Mouse (Mus musculus): ENCODE data around the gene Wdr91. TPM values are rescaled to one million over a fixed set of nuclear protein-coding genes. Genes with fewer than 3 reads are reported as not detected.

Gene Wdr91
- polyA plus RNA-seq, 1 experiment from 2014 or later = 10.3 TPM

- WGBS = 93% methylated on average over 6 of the region's 6 CpGs
- Histone ChIP-seq H3K4me3 (ENCODE audit: low read depth, low read length) (no peak overlapping the region), H3K9ac (ENCODE audit: low read length) (no peak overlapping the region), H3K27ac (replicated peaks; ENCODE audit: low read depth, low read length) (no peak overlapping the region), H3K27me3 (ENCODE audit: control insufficient read depth, insufficient read depth, low read length) (no peaks in the 10 kb centered on the region), H3K36me3 (ENCODE audit: control insufficient read depth, insufficient read depth, low read length) (peaks cover 7% of the 10 kb centered on the region), H3K9me3 (ENCODE audit: control insufficient read depth, low read length) (no peaks in the 10 kb centered on the region), H3K4me1 (ENCODE audit: control insufficient read depth, insufficient read depth, low read length) (no peaks in the 10 kb centered on the region), H3K4me2 (ENCODE audit: low read depth, severe bottlenecking) (no peak overlapping the region)
- DNase-seq (ENCODE audit: low spot score) (no peak), ATAC-seq (ENCODE audit: insufficient number of reproducible peaks, low FRiP score, low TSS enrichment, low read depth) (no peak; the same call in 1 of the 2 replicates)
Measured at GRCm38 (mm10) chr6:34887131-34887850, 23.4 kb downstream of the Wdr91 start.

- no peaks in the 10 kb centered on the region; the same call in 1 of the 2 replicates for H3K36me3 ChIP-seq (ENCODE audit: control insufficient read depth, insufficient read depth, low read length)
- no peak for DNase-seq (ENCODE audit: low spot score)
- no peak overlapping the region for H3K9ac ChIP-seq (ENCODE audit: low read length)
- WGBS = 84% methylated on average over 7 of the region's 7 CpGs
- H3K9me3 ChIP-seq (ENCODE audit: control insufficient read depth, low read length) = no peaks in the 10 kb centered on the region
- no peaks in the 10 kb centered on the region for H3K27me3 ChIP-seq (ENCODE audit: control insufficient read depth, insufficient read depth, low read length)
- no peak for ATAC-seq (ENCODE audit: insufficient number of reproducible peaks, low FRiP score, low TSS enrichment, low read depth)
- H3K4me2 ChIP-seq (ENCODE audit: low read depth, severe bottlenecking) = no peak overlapping the region
- H3K4me1 ChIP-seq (ENCODE audit: control insufficient read depth, insufficient read depth, low read length) = no peaks in the 10 kb centered on the region
- H3K27ac ChIP-seq (replicated peaks; ENCODE audit: low read depth, low read length) = no peak overlapping the region
- H3K4me3 ChIP-seq (ENCODE audit: low read depth, low read length) = no peak overlapping the region
Measured at GRCm38 (mm10) chr6:34884724-34885123, 26.0 kb downstream of the Wdr91 start.

- no peak for ATAC-seq (ENCODE audit: insufficient number of reproducible peaks, low FRiP score, low TSS enrichment, low read depth)
- Histone ChIP-seq H3K9ac (ENCODE audit: low read length) (no peak overlapping the region; the same call in 1 of the 2 replicates), H3K4me3 (ENCODE audit: low read depth, low read length) (no peak overlapping the region), H3K4me2 (ENCODE audit: low read depth, severe bottlenecking) (no peak overlapping the region), H3K27ac (replicated peaks; ENCODE audit: low read depth, low read length) (no peak overlapping the region), H3K36me3 (ENCODE audit: control insufficient read depth, insufficient read depth, low read length) (no peaks in the 10 kb centered on the region), H3K4me1 (ENCODE audit: control insufficient read depth, insufficient read depth, low read length) (peaks cover 8% of the 10 kb centered on the region), H3K27me3 (ENCODE audit: control insufficient read depth, insufficient read depth, low read length) (no peaks in the 10 kb centered on the region), H3K9me3 (ENCODE audit: control insufficient read depth, low read length) (no peaks in the 10 kb centered on the region)
- WGBS = 62% methylated on average over 6 of the region's 6 CpGs
- DNase-seq (ENCODE audit: low spot score) = no peak
Measured at GRCm38 (mm10) chr6:34879911-34880475, 30.7 kb downstream of the Wdr91 start.

GRCm38 (mm10) chr6:34879101-34879740 lies 31.5 kb downstream of the Wdr91 start:
- Histone ChIP-seq H3K4me1 (ENCODE audit: control insufficient read depth, insufficient read depth, low read length) (peaks cover 8% of the 10 kb centered on the region), H3K27me3 (ENCODE audit: control insufficient read depth, insufficient read depth, low read length) (no peaks in the 10 kb centered on the region), H3K9ac (ENCODE audit: low read length) (no peak overlapping the region), H3K9me3 (ENCODE audit: control insufficient read depth, low read length) (no peaks in the 10 kb centered on the region), H3K36me3 (ENCODE audit: control insufficient read depth, insufficient read depth, low read length) (no peaks in the 10 kb centered on the region), H3K4me2 (ENCODE audit: low read depth, severe bottlenecking) (no peak overlapping the region), H3K4me3 (ENCODE audit: low read depth, low read length) (no peak overlapping the region), H3K27ac (replicated peaks; ENCODE audit: low read depth, low read length) (no peak overlapping the region)
- WGBS = 87% methylated on average over 16 of the region's 16 CpGs
- no peak for ATAC-seq (ENCODE audit: insufficient number of reproducible peaks, low FRiP score, low TSS enrichment, low read depth)
- DNase-seq (ENCODE audit: low spot score) = no peak

GRCm38 (mm10) chr6:34877509-34878321 lies 33.0 kb downstream of the Wdr91 start, which contains the start of gene Cyren:
Gene Cyren, minus strand, starts transcription at chr6:34878060.
- peak within 1 kb of the TSS; percentile 89 for H3K9ac ChIP-seq (ENCODE audit: low read length)
- peak within 1 kb of the TSS; percentile 58 for H3K4me2 ChIP-seq (ENCODE audit: low read depth, severe bottlenecking)
- no peaks in the 10 kb centered on the region for H3K9me3 ChIP-seq (ENCODE audit: control insufficient read depth, low read length)
- peak within 1 kb of the TSS; percentile 81 for H3K27ac ChIP-seq (replicated peaks; ENCODE audit: low read depth, low read length)
- no peaks in the 10 kb centered on the region; the same call in 1 of the 2 replicates for H3K36me3 ChIP-seq (ENCODE audit: control insufficient read depth, insufficient read depth, low read length)
- no peaks in the 10 kb centered on the region for H3K27me3 ChIP-seq (ENCODE audit: control insufficient read depth, insufficient read depth, low read length)
- H3K4me1 ChIP-seq (ENCODE audit: control insufficient read depth, insufficient read depth, low read length) = peaks cover 8% of the 10 kb centered on the region
- DNase-seq (ENCODE audit: low spot score) = peak; percentile 92
- ATAC-seq (ENCODE audit: insufficient number of reproducible peaks, low FRiP score, low TSS enrichment, low read depth) = peak; percentile 88
- under 1% methylated on average over 56 of the region's 56 CpGs for WGBS
- H3K4me3 ChIP-seq (ENCODE audit: low read depth, low read length) = peak within 1 kb of the TSS; percentile 66

- no peak overlapping the region for H3K27ac ChIP-seq (replicated peaks; ENCODE audit: low read depth, low read length)
- 18% methylated on average over 2 of the region's 2 CpGs for WGBS
- no peaks in the 10 kb centered on the region for H3K27me3 ChIP-seq (ENCODE audit: control insufficient read depth, insufficient read depth, low read length)
- no peaks in the 10 kb centered on the region for H3K9me3 ChIP-seq (ENCODE audit: control insufficient read depth, low read length)
- H3K4me1 ChIP-seq (ENCODE audit: control insufficient read depth, insufficient read depth, low read length) = peaks cover 8% of the 10 kb centered on the region
- ATAC-seq (ENCODE audit: insufficient number of reproducible peaks, low FRiP score, low TSS enrichment, low read depth) (no peak), DNase-seq (ENCODE audit: low spot score) (no peak)
- H3K9ac ChIP-seq (ENCODE audit: low read length) = peak overlapping the region; percentile 89
- peak overlapping the region; percentile 58 for H3K4me2 ChIP-seq (ENCODE audit: low read depth, severe bottlenecking)
- no peaks in the 10 kb centered on the region; the same call in 1 of the 2 replicates for H3K36me3 ChIP-seq (ENCODE audit: control insufficient read depth, insufficient read depth, low read length)
- peak overlapping the region; percentile 66; the same call in 1 of the 2 replicates for H3K4me3 ChIP-seq (ENCODE audit: low read depth, low read length)
Measured at GRCm38 (mm10) chr6:34876835-34877156, 33.9 kb downstream of the Wdr91 start.

GRCm38 (mm10) chr6:34875966-34876834 lies 34.5 kb downstream of the Wdr91 start:
- DNase-seq (ENCODE audit: low spot score) (no peak), ATAC-seq (ENCODE audit: insufficient number of reproducible peaks, low FRiP score, low TSS enrichment, low read depth) (no peak)
- Histone ChIP-seq H3K9me3 (ENCODE audit: control insufficient read depth, low read length) (no peaks in the 10 kb centered on the region), H3K4me2 (ENCODE audit: low read depth, severe bottlenecking) (peak overlapping the region; percentile 58; the same call in 1 of the 2 replicates), H3K27me3 (ENCODE audit: control insufficient read depth, insufficient read depth, low read length) (no peaks in the 10 kb centered on the region), H3K4me3 (ENCODE audit: low read depth, low read length) (no peak overlapping the region), H3K4me1 (ENCODE audit: control insufficient read depth, insufficient read depth, low read length) (peaks cover 8% of the 10 kb centered on the region), H3K9ac (ENCODE audit: low read length) (peak overlapping the region; percentile 27; the same call in 1 of the 2 replicates), H3K27ac (replicated peaks; ENCODE audit: low read depth, low read length) (no peak overlapping the region), H3K36me3 (ENCODE audit: control insufficient read depth, insufficient read depth, low read length) (no peaks in the 10 kb centered on the region; the same call in 1 of the 2 replicates)
- WGBS = 55% methylated on average over 12 of the region's 12 CpGs
